Mouse (Mus musculus): ENCODE measurements around the gene Dio1. TPM values are rescaled to one million over a fixed set of nuclear protein-coding genes. Genes with fewer than 3 reads are reported as not detected.
A peak's percentile ranks its signal among the peaks of the same experiment; 100 is the strongest.

The Dio1 gene
- polyA plus RNA-seq (2012; rRNA removed), result 0.91 and 1.3 TPM in 2 replicates

GRCm38 (mm10) chr4:107306966-107307365 is at the start of gene Dio1:
Dio1 (minus strand) TSS chr4:107307169.
- no peak for DNase-seq (ENCODE audit: low read depth)

- no peak for DNase-seq (ENCODE audit: low read depth)
Observed at GRCm38 (mm10) chr4:107354543-107354942, 47.6 kb upstream of the Dio1 start.

GRCm38 (mm10) chr4:107354126-107354525 is 47.2 kb upstream of the Dio1 start:
- no peak for DNase-seq (ENCODE audit: low read depth)

GRCm38 (mm10) chr4:107353612-107354011 is 46.6 kb upstream of the Dio1 start:
- no peak for DNase-seq (ENCODE audit: low read depth)

- no peak for DNase-seq (ENCODE audit: low read depth)
Observed at GRCm38 (mm10) chr4:107351368-107351767, 44.4 kb upstream of the Dio1 start.

GRCm38 (mm10) chr4:107349311-107350008 is 42.5 kb upstream of the Dio1 start:
- no peak for DNase-seq (ENCODE audit: low read depth)

GRCm38 (mm10) chr4:107348529-107349310 is 41.8 kb upstream of the Dio1 start:
- no peak for DNase-seq (ENCODE audit: low read depth)

- no peak for DNase-seq (ENCODE audit: low read depth)
Observed at GRCm38 (mm10) chr4:107347221-107347620, 40.3 kb upstream of the Dio1 start.

GRCm38 (mm10) chr4:107344612-107345011 is 37.6 kb upstream of the Dio1 start:
- DNase-seq (ENCODE audit: low read depth), result no peak

GRCm38 (mm10) chr4:107341354-107341753 is 34.4 kb upstream of the Dio1 start:
- no peak for DNase-seq (ENCODE audit: low read depth)

GRCm38 (mm10) chr4:107337455-107337854 is 30.5 kb upstream of the Dio1 start:
- no peak for DNase-seq (ENCODE audit: low read depth)

GRCm38 (mm10) chr4:107336356-107336755 is 29.4 kb upstream of the Dio1 start:
- no peak for DNase-seq (ENCODE audit: low read depth)

GRCm38 (mm10) chr4:107333514-107333913 is 26.5 kb upstream of the Dio1 start:
- no peak for DNase-seq (ENCODE audit: low read depth)

- no peak for DNase-seq (ENCODE audit: low read depth)
Observed at GRCm38 (mm10) chr4:107328530-107328929, 21.6 kb upstream of the Dio1 start.

GRCm38 (mm10) chr4:107323113-107323512 is 16.1 kb upstream of the Dio1 start:
- no peak for DNase-seq (ENCODE audit: low read depth)

- no peak for DNase-seq (ENCODE audit: low read depth)
Observed at GRCm38 (mm10) chr4:107321041-107321440, 14.1 kb upstream of the Dio1 start.

GRCm38 (mm10) chr4:107318646-107319045 is 11.7 kb upstream of the Dio1 start:
- no peak for DNase-seq (ENCODE audit: low read depth)

- no peak for DNase-seq (ENCODE audit: low read depth)
Observed at GRCm38 (mm10) chr4:107314479-107314805, 7.5 kb upstream of the Dio1 start.

- peak; percentile 28 for DNase-seq (ENCODE audit: low read depth)
Observed at GRCm38 (mm10) chr4:107313690-107314478, 6.9 kb upstream of the Dio1 start, which contains the start of gene Yipf1. Yipf1 (plus strand) TSS chr4:107314363.

- DNase-seq (ENCODE audit: low read depth), result no peak
Observed at GRCm38 (mm10) chr4:107303531-107303930, 3.4 kb downstream of the Dio1 start.

GRCm38 (mm10) chr4:107302832-107303231 is 4.1 kb downstream of the Dio1 start:
- no peak for DNase-seq (ENCODE audit: low read depth)

GRCm38 (mm10) chr4:107302221-107302620 is 4.7 kb downstream of the Dio1 start:
- no peak for DNase-seq (ENCODE audit: low read depth)

All from gonadal fat pad, adult 2 months (tissue).